Mouse (Mus musculus): ENCODE data around the gene Cecr2. TPM values are rescaled to one million over a fixed set of nuclear protein-coding genes. Genes with fewer than 3 reads are reported as not detected.
A peak's percentile ranks its signal among the peaks of the same experiment; 100 is the strongest.
"Not testable (repeated sequence)": the region's sequence is repeated elsewhere in the genome, so short reads cannot be mapped to it uniquely, and the experiment has no call there.

Gene Cecr2
- 0.50 and 0.56 TPM in 2 replicates for total RNA-seq (2017)

GRCm38 (mm10) chr6:120665816-120666760 is at the start of gene Cecr2:
Gene Cecr2, plus strand, starts transcription at chr6:120666369.
- peak in 1 of 2 experiments; percentile 40; a peak in 2 of 4 replicates for ATAC-seq (replicated peaks in 1 of 2; ENCODE audit: insufficient read depth in 1 of 2, low FRiP score in 2 of 2, low TSS enrichment in 1 of 2, low read depth in 1 of 2, poor library complexity in 2 of 2, severe bottlenecking in 2 of 2)

- ATAC-seq (replicated peaks in 1 of 2; ENCODE audit: insufficient read depth in 1 of 2, low FRiP score in 2 of 2, low TSS enrichment in 1 of 2, low read depth in 1 of 2, poor library complexity in 2 of 2, severe bottlenecking in 2 of 2): no peak
Measured at GRCm38 (mm10) chr6:120617586-120617985, 48.6 kb upstream of the Cecr2 start.

- no peak; a peak in 1 of 4 replicates for ATAC-seq (replicated peaks in 1 of 2; ENCODE audit: insufficient read depth in 1 of 2, low FRiP score in 2 of 2, low TSS enrichment in 1 of 2, low read depth in 1 of 2, poor library complexity in 2 of 2, severe bottlenecking in 2 of 2)
Measured at GRCm38 (mm10) chr6:120618518-120619402, 47.4 kb upstream of the Cecr2 start.

- no peak for ATAC-seq (replicated peaks in 1 of 2; ENCODE audit: insufficient read depth in 1 of 2, low FRiP score in 2 of 2, low TSS enrichment in 1 of 2, low read depth in 1 of 2, poor library complexity in 2 of 2, severe bottlenecking in 2 of 2)
Measured at GRCm38 (mm10) chr6:120620193-120620592, 46.0 kb upstream of the Cecr2 start.

GRCm38 (mm10) chr6:120625081-120625480 is 41.1 kb upstream of the Cecr2 start:
- ATAC-seq (replicated peaks in 1 of 2; ENCODE audit: insufficient read depth in 1 of 2, low FRiP score in 2 of 2, low TSS enrichment in 1 of 2, low read depth in 1 of 2, poor library complexity in 2 of 2, severe bottlenecking in 2 of 2): no peak

- no peak for ATAC-seq (replicated peaks in 1 of 2; ENCODE audit: insufficient read depth in 1 of 2, low FRiP score in 2 of 2, low TSS enrichment in 1 of 2, low read depth in 1 of 2, poor library complexity in 2 of 2, severe bottlenecking in 2 of 2)
Measured at GRCm38 (mm10) chr6:120627096-120627495, 39.1 kb upstream of the Cecr2 start.

GRCm38 (mm10) chr6:120628963-120629362 is 37.2 kb upstream of the Cecr2 start:
- no peak for ATAC-seq (replicated peaks in 1 of 2; ENCODE audit: insufficient read depth in 1 of 2, low FRiP score in 2 of 2, low TSS enrichment in 1 of 2, low read depth in 1 of 2, poor library complexity in 2 of 2, severe bottlenecking in 2 of 2)

GRCm38 (mm10) chr6:120635391-120636028 is 30.7 kb upstream of the Cecr2 start:
- ATAC-seq (replicated peaks in 1 of 2; ENCODE audit: insufficient read depth in 1 of 2, low FRiP score in 2 of 2, low TSS enrichment in 1 of 2, low read depth in 1 of 2, poor library complexity in 2 of 2, severe bottlenecking in 2 of 2): no peak

- no peak for ATAC-seq (replicated peaks in 1 of 2; ENCODE audit: insufficient read depth in 1 of 2, low FRiP score in 2 of 2, low TSS enrichment in 1 of 2, low read depth in 1 of 2, poor library complexity in 2 of 2, severe bottlenecking in 2 of 2)
Measured at GRCm38 (mm10) chr6:120639547-120639946, 26.6 kb upstream of the Cecr2 start.

- ATAC-seq (replicated peaks in 1 of 2; ENCODE audit: insufficient read depth in 1 of 2, low FRiP score in 2 of 2, low TSS enrichment in 1 of 2, low read depth in 1 of 2, poor library complexity in 2 of 2, severe bottlenecking in 2 of 2): no peak
Measured at GRCm38 (mm10) chr6:120641866-120642378, 24.2 kb upstream of the Cecr2 start.

- ATAC-seq (replicated peaks in 1 of 2; ENCODE audit: insufficient read depth in 1 of 2, low FRiP score in 2 of 2, low TSS enrichment in 1 of 2, low read depth in 1 of 2, poor library complexity in 2 of 2, severe bottlenecking in 2 of 2): no peak
Measured at GRCm38 (mm10) chr6:120643776-120644175, 22.4 kb upstream of the Cecr2 start.

GRCm38 (mm10) chr6:120644346-120645299 is 21.5 kb upstream of the Cecr2 start:
- ATAC-seq (replicated peaks in 1 of 2; ENCODE audit: insufficient read depth in 1 of 2, low FRiP score in 2 of 2, low TSS enrichment in 1 of 2, low read depth in 1 of 2, poor library complexity in 2 of 2, severe bottlenecking in 2 of 2): no peak

GRCm38 (mm10) chr6:120647246-120648028 is 18.7 kb upstream of the Cecr2 start:
- ATAC-seq (replicated peaks in 1 of 2; ENCODE audit: insufficient read depth in 1 of 2, low FRiP score in 2 of 2, low TSS enrichment in 1 of 2, low read depth in 1 of 2, poor library complexity in 2 of 2, severe bottlenecking in 2 of 2): not testable (repeated sequence)

GRCm38 (mm10) chr6:120648205-120648604 is 18.0 kb upstream of the Cecr2 start:
- no peak for ATAC-seq (replicated peaks in 1 of 2; ENCODE audit: insufficient read depth in 1 of 2, low FRiP score in 2 of 2, low TSS enrichment in 1 of 2, low read depth in 1 of 2, poor library complexity in 2 of 2, severe bottlenecking in 2 of 2)

GRCm38 (mm10) chr6:120652666-120653065 is 13.5 kb upstream of the Cecr2 start:
- ATAC-seq (replicated peaks in 1 of 2; ENCODE audit: insufficient read depth in 1 of 2, low FRiP score in 2 of 2, low TSS enrichment in 1 of 2, low read depth in 1 of 2, poor library complexity in 2 of 2, severe bottlenecking in 2 of 2): no peak

GRCm38 (mm10) chr6:120655702-120656101 is 10.5 kb upstream of the Cecr2 start:
- no peak for ATAC-seq (replicated peaks in 1 of 2; ENCODE audit: insufficient read depth in 1 of 2, low FRiP score in 2 of 2, low TSS enrichment in 1 of 2, low read depth in 1 of 2, poor library complexity in 2 of 2, severe bottlenecking in 2 of 2)
